Mouse (Mus musculus) CH12.LX (cell line): ENCODE results near the gene Cxcl10. TPM values are rescaled to one million over a fixed set of nuclear protein-coding genes. Genes with fewer than 3 reads are reported as not detected.

Experiments used
- DNase-seq: peaks from one replicate; pipeline ENCODE4 v3.0.0-alpha.2; 2013; ENCODE audit errors: extremely low read depth
- H3K27ac ChIP-seq: 2 replicates; pipeline ENCODE4 v1.5.1; 2012; ENCODE audit warnings: low read depth, mild to moderate bottlenecking, control low read depth, moderate library complexity; ENCODE audit not compliant: insufficient read depth
- H3K27me3 ChIP-seq: replicated peaks from 2 replicates; pipeline ENCODE3; 2012; ENCODE audit warnings: inconsistent platforms
- H3K36me3 ChIP-seq, 2 experiments: replicated peaks in 1 of 2; 2 replicates each; pipeline versions ENCODE3 to v1.6.1; 2012; ENCODE audit warnings: inconsistent platforms in 1 of 2, low read length in 1 of 2, mild to moderate bottlenecking in 1 of 2, mixed read lengths in 1 of 2, moderate library complexity in 1 of 2; ENCODE audit not compliant: control insufficient read depth in 1 of 2, insufficient read depth in 1 of 2
- H3K4me1 ChIP-seq, 2 experiments: 2 replicates each; pipeline ENCODE4 v1.6.1; 2012; ENCODE audit warnings: inconsistent platforms in 1 of 2, moderate library complexity in 1 of 2; ENCODE audit not compliant: insufficient read depth in 2 of 2, control insufficient read depth in 1 of 2
- H3K4me2 ChIP-seq: 2 replicates; pipeline ENCODE4 v1.6.1; 2012; ENCODE audit warnings: low read depth, mild to moderate bottlenecking, control low read depth; ENCODE audit not compliant: poor library complexity, insufficient read depth, severe bottlenecking
- H3K4me3 ChIP-seq, 3 experiments: fragments of 150-350 bp in 1 of 3; sonication (generic) in 1 of 3; replicated peaks in 1 of 3; 2 replicates each; pipeline versions ENCODE3 to v1.5.1; 2011 to 2012; ENCODE audit warnings: low read depth in 2 of 3, low read length in 2 of 3, mild to moderate bottlenecking in 2 of 3, moderate library complexity in 2 of 3, control low read depth in 1 of 3, improper control_type of control experiment in 1 of 3, inconsistent platforms in 1 of 3, mixed read lengths in 1 of 3; ENCODE audit not compliant: poor library complexity in 1 of 3
- H3K79me2 ChIP-seq: replicated peaks from 2 replicates; pipeline ENCODE4 v1.6.1; 2012; ENCODE audit warnings: mild to moderate bottlenecking, moderate library complexity; ENCODE audit not compliant: control insufficient read depth, poor library complexity, insufficient read depth, severe bottlenecking; ENCODE audit errors: extremely low read depth
- H3K9ac ChIP-seq: 2 replicates; pipeline ENCODE4 v1.6.1; 2012; ENCODE audit warnings: low read depth, mild to moderate bottlenecking, control low read depth, moderate library complexity; ENCODE audit not compliant: insufficient read depth
- H3K9me3 ChIP-seq: replicated peaks from 2 replicates; pipeline ENCODE3; 2012; ENCODE audit warnings: low read length, inconsistent platforms, mixed read lengths
- BHLHE40 ChIP-seq: IDR thresholded peaks from 2 replicates; pipeline ENCODE4 v1.6.1; 2011; ENCODE audit warnings: mild to moderate bottlenecking, low read depth, low read length, improper control_type of control experiment
- CHD1 ChIP-seq: IDR thresholded peaks from 2 replicates; pipeline ENCODE4 v1.6.1; 2012; ENCODE audit warnings: low read depth, low read length, improper control_type of control experiment, inconsistent platforms
- CHD2 ChIP-seq: IDR thresholded peaks from 2 replicates; pipeline ENCODE4 v1.6.1; 2011; ENCODE audit warnings: low read length, improper control_type of control experiment
- EP300 ChIP-seq: IDR thresholded peaks from 2 replicates; pipeline ENCODE4 v1.6.1; 2011; ENCODE audit warnings: low read length, improper control_type of control experiment
- ETS1 ChIP-seq: conservative IDR thresholded peaks from 2 replicates; pipeline ENCODE4 v1.6.1; 2012; ENCODE audit warnings: low read depth, mild to moderate bottlenecking, inconsistent platforms, low read length, improper control_type of control experiment, moderate library complexity
- HCFC1 ChIP-seq: IDR thresholded peaks from 2 replicates; pipeline ENCODE4 v1.6.1; 2012; ENCODE audit warnings: low read depth, mild to moderate bottlenecking, inconsistent platforms, low read length, improper control_type of control experiment
- IRF4 ChIP-seq: IDR thresholded peaks from 2 replicates; pipeline ENCODE4 v1.6.1; 2014; ENCODE audit warnings: low read depth, mild to moderate bottlenecking, inconsistent platforms, low read length, improper control_type of control experiment
- JUN ChIP-seq: IDR thresholded peaks from 2 replicates; pipeline ENCODE4 v1.6.1; 2011; ENCODE audit warnings: low read depth, mild to moderate bottlenecking, low read length, improper control_type of control experiment, moderate library complexity; ENCODE audit not compliant: insufficient read depth
- KAT2A ChIP-seq: IDR thresholded peaks from 2 replicates; pipeline ENCODE4 v1.6.1; 2012; ENCODE audit warnings: low read length, improper control_type of control experiment, inconsistent platforms; ENCODE audit not compliant: insufficient replicate concordance
- MAFK ChIP-seq: IDR thresholded peaks from 2 replicates; pipeline ENCODE4 v1.6.1; 2011; ENCODE audit warnings: low read length, improper control_type of control experiment; ENCODE audit not compliant: insufficient replicate concordance
- MEF2A ChIP-seq: IDR thresholded peaks from 2 replicates; pipeline ENCODE4 v1.6.1; 2014; ENCODE audit warnings: low read depth, mild to moderate bottlenecking, inconsistent platforms, low read length, improper control_type of control experiment, borderline replicate concordance
- NRF1 ChIP-seq: IDR thresholded peaks from 2 replicates; pipeline ENCODE4 v1.6.1; 2014; ENCODE audit warnings: low read depth, mild to moderate bottlenecking, inconsistent platforms, low read length, improper control_type of control experiment, moderate library complexity
- POLR2A ChIP-seq: IDR thresholded peaks from 2 replicates; pipeline ENCODE4 v1.6.1; 2011; ENCODE audit warnings: low read depth, mild to moderate bottlenecking, improper control_type of control experiment, low read length
- POLR2AphosphoS2 ChIP-seq: IDR thresholded peaks from 2 replicates; pipeline ENCODE4 v1.6.1; 2011; ENCODE audit warnings: low read depth, low read length, improper control_type of control experiment
- RAD21 ChIP-seq: IDR thresholded peaks from 2 replicates; pipeline ENCODE4 v1.6.1; 2011; ENCODE audit warnings: low read depth, mild to moderate bottlenecking, low read length, improper control_type of control experiment, moderate library complexity
- RCOR1 ChIP-seq: conservative IDR thresholded peaks from 2 replicates; pipeline ENCODE4 v1.6.1; 2012; ENCODE audit warnings: low read depth, mild to moderate bottlenecking, inconsistent platforms, low read length, improper control_type of control experiment
- SMC3 ChIP-seq: IDR thresholded peaks from 2 replicates; pipeline ENCODE4 v1.6.1; 2011; ENCODE audit warnings: low read depth, low read length, improper control_type of control experiment
- TCF12 ChIP-seq: IDR thresholded peaks from 2 replicates; pipeline ENCODE4 v1.6.1; 2014; ENCODE audit warnings: low read depth, mild to moderate bottlenecking, inconsistent platforms, low read length, improper control_type of control experiment
- ZC3H11A ChIP-seq: IDR thresholded peaks from 2 replicates; pipeline ENCODE4 v1.6.1; 2012; ENCODE audit warnings: low read depth, mild to moderate bottlenecking, inconsistent platforms, low read length, improper control_type of control experiment
- ZKSCAN1 ChIP-seq: IDR thresholded peaks from 2 replicates; pipeline ENCODE4 v1.6.1; 2012; ENCODE audit warnings: low read depth, inconsistent platforms, low read length, improper control_type of control experiment, borderline replicate concordance
- ZMIZ1 ChIP-seq: IDR thresholded peaks from 2 replicates; pipeline ENCODE4 v1.6.1; 2012; ENCODE audit warnings: low read depth, mild to moderate bottlenecking, inconsistent platforms, low read length, improper control_type of control experiment
- dilution Hi-C: fragments of 300-500 bp; cut with MboI; formaldehyde crosslinking; loops from 2 replicates; pipeline ENCODE4 v1.14.3; 2020; ENCODE audit warnings: low sequenced_read_pairs; ENCODE audit not compliant: extremely low pct_unique_long_range_greater_than_20kb, extremely low pct_ligation_motif_present
- in situ Hi-C: fragments of 300-500 bp; cut with MboI; formaldehyde crosslinking; loops from 3 replicates; pipeline ENCODE4 v1.14.3; 2019; ENCODE audit warnings: low sequenced_read_pairs, low pct_ligation_motif_present, low pct_unique_long_range_greater_than_20kb, mixed read lengths
- polyA plus RNA-seq: library from polyadenylated mRNA; unstranded; fragments of >175 nt; gene quantifications from 2 replicates; pipeline ENCODE4 v1.2.1, GENCODE M21; 2012; ENCODE audit warnings: low read depth; ENCODE audit not compliant: insufficient read length
- total RNA-seq, 2 experiments: library from RNA; depleted of rRNA; stranded (reverse); fragments of 300-350 nt in 1 of 2; fragments of >200 nt in 1 of 2; gene quantifications; 2 replicates each; pipeline ENCODE4 v1.2.3; 2012 to 2014

Cxcl10 gene
- total and polyA plus RNA-seq, 3 experiments: 0.30 to 4.9 (median 2.6) TPM

DNA sequence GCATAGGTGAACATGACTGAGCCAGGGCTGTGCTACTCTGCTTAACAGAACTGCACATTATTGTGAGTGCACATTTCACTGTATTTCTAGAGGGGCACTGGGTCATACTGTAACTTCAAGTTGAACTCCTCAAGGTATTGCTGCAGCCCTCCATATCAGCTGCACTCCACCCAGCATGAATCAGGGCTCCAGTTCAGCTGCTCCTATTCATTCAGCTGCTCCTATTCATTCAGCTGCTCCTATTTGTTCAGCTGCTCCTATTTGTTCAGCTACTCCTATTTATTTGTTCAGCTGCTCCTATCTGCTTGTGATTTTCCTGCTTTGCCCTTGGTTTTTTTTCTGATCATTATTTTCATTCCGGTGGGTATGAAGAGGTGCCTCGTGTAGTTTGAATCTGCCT lies 41.3 kb upstream of the Cxcl10 start:
- dilution Hi-C loops: no loop called here
- Histone ChIP-seq H3K9me3 (no peaks in the 10 kb centered on the region), H3K4me1 (peaks cover 0 to 12% of the 10 kb centered on the region in 2 experiments; a peak in 2 of 4 replicates), H3K27ac (no peak overlapping the region), H3K79me2 (no peaks in the 10 kb centered on the region), H3K36me3 (no peaks in the 10 kb centered on the region), H3K9ac (no peak overlapping the region), H3K27me3 (peaks cover 17% of the 10 kb centered on the region), H3K4me2 (no peak overlapping the region), H3K4me3 (no peak overlapping the region)
- no peak for DNase-seq
- no peak for TF ChIP-seq RCOR1
- no peak for TF ChIP-seq KAT2A
- no peak for TF ChIP-seq EP300
- no peak for TF ChIP-seq ZC3H11A
- TF ChIP-seq POLR2A: no peak
- TF ChIP-seq ZMIZ1: no peak
- in situ Hi-C loops: no loop called here

- no peak for DNase-seq
- Histone ChIP-seq H3K27me3 (peaks cover 15% of the 10 kb centered on the region), H3K9ac (no peak overlapping the region), H3K9me3 (no peaks in the 10 kb centered on the region), H3K4me3 (peak overlapping the region in 1 of 3 experiments; percentile 40), H3K4me1 (peaks cover 0 to 15% of the 10 kb centered on the region in 2 experiments; a peak in 2 of 4 replicates), H3K27ac (no peak overlapping the region), H3K36me3 (no peaks in the 10 kb centered on the region), H3K4me2 (peak overlapping the region; percentile 86), H3K79me2 (no peaks in the 10 kb centered on the region)
- dilution Hi-C loops: no loop called here
- in situ Hi-C loops: no loop called here
- TF ChIP-seq NRF1 (0 out of 2 replicates have a peak, but pooled peaks have one; percentile 33), TCF12 (peak; percentile 65), MEF2A (peak; percentile 93), SMC3 (no peak), ZKSCAN1 (no peak), POLR2AphosphoS2 (no peak), ZC3H11A (no peak), CHD1 (peak; percentile 96), CHD2 (peak; percentile 59), MAFK (0 out of 2 replicates have a peak, but pooled peaks have one; percentile 50), JUN (peak; percentile 53; the same call in 1 of the 2 replicates), BHLHE40 (peak; percentile 64), EP300 (peak; percentile 79), HCFC1 (no peak), RAD21 (no peak), ETS1 (peak; percentile 55; the same call in 1 of the 2 replicates), RCOR1 (peak; percentile 72; the same call in 1 of the 2 replicates), POLR2A (no peak), ZMIZ1 (no peak), IRF4 (peak; percentile 91)
Measured at GRCm38 (mm10) chr5:92387433-92387832, 38.7 kb upstream of the Cxcl10 start.
